Mouse (Mus musculus): ENCODE measurements around the gene Map3k7cl. TPM values are rescaled to one million over a fixed set of nuclear protein-coding genes. Genes with fewer than 3 reads are reported as not detected.

Gene Map3k7cl
- polyA plus RNA-seq, 1 experiment from 2014 or later = not detected

GRCm38 (mm10) chr16:87561501-87561900 lies 8.4 kb downstream of the Map3k7cl start:
- H3K27ac ChIP-seq (replicated peaks; ENCODE audit: low read depth, low read length) = no peak overlapping the region
- H3K27me3 ChIP-seq (ENCODE audit: control insufficient read depth, insufficient read depth, low read length) = no peaks in the 10 kb centered on the region
- H3K9ac ChIP-seq (replicated peaks; ENCODE audit: low read length) = no peak overlapping the region
- H3K9me3 ChIP-seq (replicated peaks; ENCODE audit: control insufficient read depth, low read length) = no peaks in the 10 kb centered on the region
- H3K4me1 ChIP-seq (ENCODE audit: control insufficient read depth, insufficient read depth, low read length) = no peaks in the 10 kb centered on the region
- H3K36me3 ChIP-seq (replicated peaks; ENCODE audit: control insufficient read depth, insufficient read depth, low read depth, low read length) = no peaks in the 10 kb centered on the region
- H3K4me3 ChIP-seq (ENCODE audit: low read depth, low read length) = no peak overlapping the region
- 82% methylated on average over 4 of the region's 4 CpGs for WGBS
- H3K4me2 ChIP-seq (ENCODE audit: low read depth, low read length) = no peak overlapping the region
- ATAC-seq (replicated peaks; ENCODE audit: insufficient number of reproducible peaks, low FRiP score, low TSS enrichment, low read depth) (no peak), DNase-seq (ENCODE audit: low spot score) (no peak)

- H3K9ac ChIP-seq (replicated peaks; ENCODE audit: low read length) = no peak overlapping the region
- H3K27ac ChIP-seq (replicated peaks; ENCODE audit: low read depth, low read length) = no peak overlapping the region
- ATAC-seq (replicated peaks; ENCODE audit: insufficient number of reproducible peaks, low FRiP score, low TSS enrichment, low read depth) = no peak
- no peaks in the 10 kb centered on the region for H3K4me1 ChIP-seq (ENCODE audit: control insufficient read depth, insufficient read depth, low read length)
- H3K36me3 ChIP-seq (replicated peaks; ENCODE audit: control insufficient read depth, insufficient read depth, low read depth, low read length) = no peaks in the 10 kb centered on the region
- no peak for DNase-seq (ENCODE audit: low spot score)
- H3K4me3 ChIP-seq (ENCODE audit: low read depth, low read length) = no peak overlapping the region
- H3K9me3 ChIP-seq (replicated peaks; ENCODE audit: control insufficient read depth, low read length) = no peaks in the 10 kb centered on the region
- 79% methylated on average over 6 of the region's 6 CpGs for WGBS
- no peaks in the 10 kb centered on the region for H3K27me3 ChIP-seq (ENCODE audit: control insufficient read depth, insufficient read depth, low read length)
- H3K4me2 ChIP-seq (ENCODE audit: low read depth, low read length) = no peak overlapping the region
Observed at GRCm38 (mm10) chr16:87563524-87563923, 10.4 kb downstream of the Map3k7cl start.

GRCm38 (mm10) chr16:87564564-87564963 lies 11.4 kb downstream of the Map3k7cl start:
- no peak overlapping the region for H3K27ac ChIP-seq (replicated peaks; ENCODE audit: low read depth, low read length)
- ATAC-seq (replicated peaks; ENCODE audit: insufficient number of reproducible peaks, low FRiP score, low TSS enrichment, low read depth) = no peak

GRCm38 (mm10) chr16:87567572-87567971 lies 14.4 kb downstream of the Map3k7cl start:
- Histone ChIP-seq H3K9ac (replicated peaks; ENCODE audit: low read length) (no peak overlapping the region), H3K9me3 (replicated peaks; ENCODE audit: control insufficient read depth, low read length) (no peaks in the 10 kb centered on the region), H3K4me3 (ENCODE audit: low read depth, low read length) (no peak overlapping the region), H3K4me2 (ENCODE audit: low read depth, low read length) (no peak overlapping the region), H3K4me1 (ENCODE audit: control insufficient read depth, insufficient read depth, low read length) (no peaks in the 10 kb centered on the region), H3K36me3 (replicated peaks; ENCODE audit: control insufficient read depth, insufficient read depth, low read depth, low read length) (no peaks in the 10 kb centered on the region), H3K27ac (replicated peaks; ENCODE audit: low read depth, low read length) (no peak overlapping the region), H3K27me3 (ENCODE audit: control insufficient read depth, insufficient read depth, low read length) (no peaks in the 10 kb centered on the region)
- peak; percentile 73 for DNase-seq (ENCODE audit: low spot score)
- no peak; the same call in 1 of the 2 replicates for ATAC-seq (replicated peaks; ENCODE audit: insufficient number of reproducible peaks, low FRiP score, low TSS enrichment, low read depth)
- 67% methylated on average over 13 of the region's 13 CpGs for WGBS

More at GRCm38 (mm10) chr16:87564564-87564963, 11.4 kb downstream of the Map3k7cl start:
- 68% methylated on average over 3 of the region's 3 CpGs for whole genome bisulfite sequencing
- Histone ChIP-seq H3K27me3 (ENCODE audit: control insufficient read depth, insufficient read depth, low read length) (no peaks in the 10 kb centered on the region), H3K4me2 (ENCODE audit: low read depth, low read length) (no peak overlapping the region), H3K36me3 (replicated peaks; ENCODE audit: control insufficient read depth, insufficient read depth, low read depth, low read length) (no peaks in the 10 kb centered on the region), H3K4me1 (ENCODE audit: control insufficient read depth, insufficient read depth, low read length) (no peaks in the 10 kb centered on the region), H3K9me3 (replicated peaks; ENCODE audit: control insufficient read depth, low read length) (no peaks in the 10 kb centered on the region), H3K4me3 (ENCODE audit: low read depth, low read length) (no peak overlapping the region), H3K9ac (replicated peaks; ENCODE audit: low read length) (no peak overlapping the region)
- no peak for DNase-seq (ENCODE audit: low spot score)

GRCm38 (mm10) chr16:87568241-87568640 lies 15.1 kb downstream of the Map3k7cl start:
- no peaks in the 10 kb centered on the region for H3K36me3 ChIP-seq (replicated peaks; ENCODE audit: control insufficient read depth, insufficient read depth, low read depth, low read length)
- no peak for DNase-seq (ENCODE audit: low spot score)
- H3K9ac ChIP-seq (replicated peaks; ENCODE audit: low read length) = no peak overlapping the region
- WGBS = 79% methylated on average over 7 of the region's 7 CpGs
- no peaks in the 10 kb centered on the region for H3K4me1 ChIP-seq (ENCODE audit: control insufficient read depth, insufficient read depth, low read length)
- H3K4me3 ChIP-seq (ENCODE audit: low read depth, low read length) = no peak overlapping the region
- H3K9me3 ChIP-seq (replicated peaks; ENCODE audit: control insufficient read depth, low read length) = no peaks in the 10 kb centered on the region
- no peak overlapping the region for H3K27ac ChIP-seq (replicated peaks; ENCODE audit: low read depth, low read length)
- no peaks in the 10 kb centered on the region for H3K27me3 ChIP-seq (ENCODE audit: control insufficient read depth, insufficient read depth, low read length)
- no peak overlapping the region for H3K4me2 ChIP-seq (ENCODE audit: low read depth, low read length)
- no peak for ATAC-seq (replicated peaks; ENCODE audit: insufficient number of reproducible peaks, low FRiP score, low TSS enrichment, low read depth)

GRCm38 (mm10) chr16:87569576-87570105 lies 16.5 kb downstream of the Map3k7cl start:
- Histone ChIP-seq H3K4me1 (ENCODE audit: control insufficient read depth, insufficient read depth, low read length) (no peaks in the 10 kb centered on the region), H3K27me3 (ENCODE audit: control insufficient read depth, insufficient read depth, low read length) (no peaks in the 10 kb centered on the region), H3K9me3 (replicated peaks; ENCODE audit: control insufficient read depth, low read length) (no peaks in the 10 kb centered on the region), H3K9ac (replicated peaks; ENCODE audit: low read length) (no peak overlapping the region), H3K27ac (replicated peaks; ENCODE audit: low read depth, low read length) (no peak overlapping the region), H3K4me3 (ENCODE audit: low read depth, low read length) (no peak overlapping the region), H3K4me2 (ENCODE audit: low read depth, low read length) (no peak overlapping the region), H3K36me3 (replicated peaks; ENCODE audit: control insufficient read depth, insufficient read depth, low read depth, low read length) (no peaks in the 10 kb centered on the region)
- ATAC-seq (replicated peaks; ENCODE audit: insufficient number of reproducible peaks, low FRiP score, low TSS enrichment, low read depth) (no peak), DNase-seq (ENCODE audit: low spot score) (no peak)
- WGBS = 91% methylated on average over 7 of the region's 7 CpGs

- Histone ChIP-seq H3K4me3 (ENCODE audit: low read depth, low read length) (no peak overlapping the region), H3K36me3 (replicated peaks; ENCODE audit: control insufficient read depth, insufficient read depth, low read depth, low read length) (no peaks in the 10 kb centered on the region), H3K27me3 (ENCODE audit: control insufficient read depth, insufficient read depth, low read length) (no peaks in the 10 kb centered on the region), H3K9me3 (replicated peaks; ENCODE audit: control insufficient read depth, low read length) (no peaks in the 10 kb centered on the region), H3K27ac (replicated peaks; ENCODE audit: low read depth, low read length) (no peak overlapping the region), H3K9ac (replicated peaks; ENCODE audit: low read length) (no peak overlapping the region), H3K4me1 (ENCODE audit: control insufficient read depth, insufficient read depth, low read length) (no peaks in the 10 kb centered on the region), H3K4me2 (ENCODE audit: low read depth, low read length) (no peak overlapping the region)
- 56% methylated on average over 7 of the region's 7 CpGs for WGBS
- ATAC-seq (replicated peaks; ENCODE audit: insufficient number of reproducible peaks, low FRiP score, low TSS enrichment, low read depth) = no peak
- no peak for DNase-seq (ENCODE audit: low spot score)
Observed at GRCm38 (mm10) chr16:87570334-87570733, 17.2 kb downstream of the Map3k7cl start.

GRCm38 (mm10) chr16:87573409-87573808 lies 20.3 kb downstream of the Map3k7cl start:
- 57% methylated on average over 5 of the region's 5 CpGs for WGBS
- Histone ChIP-seq H3K9me3 (replicated peaks; ENCODE audit: control insufficient read depth, low read length) (no peaks in the 10 kb centered on the region), H3K4me3 (ENCODE audit: low read depth, low read length) (no peak overlapping the region), H3K4me1 (ENCODE audit: control insufficient read depth, insufficient read depth, low read length) (no peaks in the 10 kb centered on the region), H3K9ac (replicated peaks; ENCODE audit: low read length) (no peak overlapping the region), H3K27me3 (ENCODE audit: control insufficient read depth, insufficient read depth, low read length) (no peaks in the 10 kb centered on the region), H3K27ac (replicated peaks; ENCODE audit: low read depth, low read length) (no peak overlapping the region), H3K4me2 (ENCODE audit: low read depth, low read length) (no peak overlapping the region), H3K36me3 (replicated peaks; ENCODE audit: control insufficient read depth, insufficient read depth, low read depth, low read length) (no peaks in the 10 kb centered on the region)
- DNase-seq (ENCODE audit: low spot score) (peak; percentile 5), ATAC-seq (replicated peaks; ENCODE audit: insufficient number of reproducible peaks, low FRiP score, low TSS enrichment, low read depth) (no peak)
